Mouse (Mus musculus) thymus, postnatal 0 days (tissue): Measurements from ENCODE around the gene Ttn. TPM values are rescaled to one million over a fixed set of nuclear protein-coding genes. Genes with fewer than 3 reads are reported as not detected.

Experiments
- DNase-seq: peaks from one replicate; pipeline ENCODE4 v3.0.0-alpha.2; 2015; ENCODE audit warnings: low spot score
- polyA plus RNA-seq: library from polyadenylated mRNA; unstranded; fragments of >200 nt; fragmentation: Nextera tagmentation; extraction: Ambion mirVana; gene quantifications from 2 replicates; pipeline ENCODE4 v1.2.1, GENCODE M21; 2015

Gene Ttn
- polyA plus RNA-seq, 1 experiment from 2014 or later: 1.3 TPM

DNA sequence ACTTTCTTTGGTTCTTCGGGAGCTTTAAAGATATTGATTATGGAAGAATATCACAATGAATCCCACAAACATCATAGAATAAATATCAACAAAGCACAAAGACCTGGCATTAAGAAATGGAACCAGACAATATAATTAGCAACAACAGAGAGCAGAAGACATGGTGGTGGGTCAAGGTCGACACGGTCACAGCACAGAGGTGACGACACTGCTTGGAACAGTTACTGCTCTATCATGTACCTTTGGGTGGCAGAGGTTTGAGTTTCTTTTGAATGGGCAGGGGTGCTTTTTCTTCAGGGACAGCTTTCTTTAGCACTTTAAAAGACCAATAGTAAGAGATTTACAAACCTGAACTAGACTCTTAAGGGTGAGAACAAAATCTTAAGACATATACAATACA is 132.3 kb downstream of the Ttn start:
- DNase-seq: no peak

DNA sequence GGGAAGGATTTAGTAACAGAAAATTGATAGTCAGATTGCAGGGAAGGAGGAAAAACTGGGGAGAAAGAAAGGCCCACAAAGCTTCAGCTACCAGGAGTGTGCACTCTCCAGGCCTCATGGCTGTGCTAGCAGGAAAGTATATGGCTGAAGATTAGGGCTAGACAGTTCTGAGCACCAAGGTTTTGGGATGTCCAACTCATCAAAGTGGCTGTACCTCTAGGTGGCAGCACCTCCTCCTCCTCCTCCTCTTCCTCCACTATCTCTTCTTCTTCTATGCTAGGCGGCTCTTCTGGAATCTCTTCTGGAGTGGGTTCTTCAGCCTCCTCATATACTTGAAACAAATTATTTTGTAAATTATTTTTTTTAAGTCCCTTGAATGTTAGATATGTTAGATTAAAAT is 139.2 kb downstream of the Ttn start:
- no peak for DNase-seq

DNA sequence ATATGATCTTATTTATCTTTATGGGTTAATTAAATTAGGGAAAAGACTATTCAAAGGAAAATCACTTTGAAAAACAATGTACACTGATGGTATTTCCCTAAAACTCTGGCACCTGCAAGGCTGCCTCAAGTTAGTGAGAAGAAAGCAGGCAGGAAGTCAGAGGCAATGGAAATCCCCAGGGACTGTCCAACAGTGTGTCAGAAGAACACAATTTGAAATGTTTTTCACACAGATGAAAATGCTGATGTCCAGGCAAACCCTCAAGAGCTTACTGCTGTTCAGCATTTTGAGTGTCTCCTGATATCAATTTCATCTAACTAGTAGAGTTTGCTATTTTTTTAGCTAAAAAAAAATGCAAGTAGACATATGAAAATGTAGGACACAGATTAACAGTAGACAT is 161.9 kb downstream of the Ttn start:
- DNase-seq: no peak

DNA sequence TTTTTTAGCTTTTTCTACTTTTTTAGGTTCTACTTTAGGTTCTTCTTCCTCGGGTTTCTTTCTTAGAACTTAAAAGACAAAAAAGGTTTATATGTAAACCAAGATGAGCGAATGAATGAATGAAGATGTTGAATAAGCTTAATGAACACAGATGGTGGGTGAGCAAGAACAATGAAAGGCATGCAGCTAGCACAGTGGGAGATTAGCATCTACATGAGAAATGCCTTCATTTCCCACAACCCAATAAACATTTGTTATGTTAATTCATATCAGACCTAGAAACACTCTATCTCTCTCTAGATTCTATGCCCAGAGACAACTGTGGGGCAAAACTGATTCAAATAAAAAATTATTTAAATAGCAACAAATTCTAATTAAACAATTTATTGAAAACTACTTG is 164.6 kb downstream of the Ttn start:
- DNase-seq: no peak

DNA sequence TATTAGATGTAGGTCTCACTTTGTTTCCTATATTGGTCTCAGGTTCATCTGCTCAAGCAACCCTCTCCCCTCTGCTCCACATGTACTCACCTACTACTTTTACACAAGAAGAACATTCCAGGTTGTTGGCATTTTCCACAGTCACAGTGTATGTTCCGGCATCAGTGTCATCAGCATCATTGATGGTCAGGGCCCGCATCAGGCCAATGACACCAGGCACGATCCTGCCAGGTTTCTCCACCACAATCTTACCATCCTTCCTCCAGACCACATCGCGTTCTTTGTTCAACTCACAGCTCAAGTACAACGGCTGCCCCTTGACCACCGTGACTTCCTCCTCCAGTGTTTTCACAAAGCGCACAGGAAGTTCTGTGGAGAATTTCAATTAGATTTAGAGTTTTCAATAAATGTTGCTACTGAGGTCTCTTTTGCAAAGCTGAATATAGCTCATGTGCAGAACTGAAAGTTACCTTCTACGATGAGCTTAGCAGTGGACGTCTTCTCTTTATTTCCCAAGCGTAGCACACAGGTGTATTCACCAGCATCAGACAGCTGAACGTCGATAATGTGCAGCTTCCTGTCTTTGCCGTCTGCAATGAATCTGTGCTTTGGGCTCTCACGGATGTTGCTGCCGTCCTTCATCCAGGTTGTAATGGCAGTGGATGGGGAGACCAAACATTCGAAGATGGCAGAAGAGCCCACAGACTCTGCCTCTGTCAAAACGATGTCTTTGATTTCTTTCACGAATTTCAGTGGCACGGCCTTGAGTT is 168.1 kb downstream of the Ttn start:
- no peak for DNase-seq

DNA sequence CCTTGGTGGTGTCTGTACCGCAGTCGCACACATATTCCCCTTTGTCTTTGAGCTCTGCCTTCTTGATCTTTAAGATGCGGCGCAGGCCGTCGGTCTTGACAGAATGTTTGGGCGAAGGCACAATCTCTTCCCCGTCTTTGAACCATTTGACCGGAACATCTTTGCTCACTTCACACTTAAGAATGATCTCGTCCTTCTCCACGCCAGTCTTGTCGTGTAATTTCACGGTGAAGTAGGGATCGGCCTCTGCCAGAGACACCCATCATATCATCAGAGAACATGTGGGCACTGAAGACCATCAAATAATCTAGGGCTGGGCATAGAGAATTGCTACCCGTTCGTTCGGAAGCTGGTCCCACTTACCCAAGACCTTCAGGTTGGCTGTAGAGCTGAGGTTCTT is 171.2 kb downstream of the Ttn start:
- no peak for DNase-seq

DNA sequence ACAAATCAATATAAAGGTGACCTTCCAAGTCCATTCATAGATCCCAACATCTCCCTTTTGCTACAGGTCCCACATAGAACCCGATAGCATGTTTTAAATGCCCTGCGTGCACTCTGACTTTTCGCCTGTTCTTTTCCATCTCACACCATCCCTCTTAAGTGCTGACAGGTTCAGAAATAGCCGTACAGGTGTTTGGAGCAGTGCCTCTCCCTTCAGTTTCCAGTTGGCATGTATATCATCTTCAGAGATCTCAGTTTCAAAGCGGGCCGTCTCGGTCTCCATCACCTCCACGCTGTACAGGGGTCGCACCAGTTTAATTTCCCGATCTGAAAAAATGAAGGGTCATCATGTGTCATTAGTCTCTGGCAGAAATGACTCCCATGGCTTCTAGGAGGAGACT is 174.0 kb downstream of the Ttn start:
- no peak for DNase-seq

DNA sequence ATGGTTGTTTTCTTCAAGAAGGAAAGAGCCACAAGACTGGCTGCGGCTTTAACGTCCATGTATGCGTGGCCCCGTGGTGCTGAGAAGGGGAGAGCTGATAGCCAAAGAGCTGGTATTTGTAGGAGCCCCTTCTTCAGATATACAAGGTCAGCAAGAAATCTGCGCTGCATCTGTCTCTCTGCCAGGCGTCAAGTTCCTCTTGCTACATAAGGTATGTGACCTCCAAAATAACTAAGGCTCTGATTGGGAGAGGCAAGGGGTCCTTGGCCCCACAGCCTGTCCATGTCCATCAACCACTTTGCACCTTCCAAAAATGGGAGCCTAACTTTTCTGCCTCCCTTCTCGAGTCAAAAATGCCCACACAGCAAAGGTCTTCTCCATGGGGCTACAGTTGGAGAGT is 175.1 kb downstream of the Ttn start:
- DNase-seq: no peak

DNA sequence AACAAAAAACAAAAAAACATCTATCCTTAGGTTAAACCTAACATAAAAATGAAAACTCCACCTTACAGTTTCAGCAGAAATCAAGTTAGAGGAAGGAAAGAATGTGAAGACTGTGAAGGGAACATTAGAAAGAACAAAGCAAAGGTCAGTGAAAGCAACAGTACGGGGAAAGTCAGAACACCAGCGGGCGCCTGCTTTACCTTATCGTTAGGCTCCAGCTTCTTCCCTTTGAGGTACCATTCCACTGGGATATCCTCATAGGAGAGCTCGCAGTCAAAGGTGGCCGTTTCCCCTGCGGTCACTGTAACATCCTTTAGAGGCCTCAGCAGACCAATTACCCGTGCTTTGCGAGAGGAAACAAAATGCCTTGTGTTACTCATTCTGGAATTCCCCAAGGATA is 175.5 kb downstream of the Ttn start:
- no peak for DNase-seq

DNA sequence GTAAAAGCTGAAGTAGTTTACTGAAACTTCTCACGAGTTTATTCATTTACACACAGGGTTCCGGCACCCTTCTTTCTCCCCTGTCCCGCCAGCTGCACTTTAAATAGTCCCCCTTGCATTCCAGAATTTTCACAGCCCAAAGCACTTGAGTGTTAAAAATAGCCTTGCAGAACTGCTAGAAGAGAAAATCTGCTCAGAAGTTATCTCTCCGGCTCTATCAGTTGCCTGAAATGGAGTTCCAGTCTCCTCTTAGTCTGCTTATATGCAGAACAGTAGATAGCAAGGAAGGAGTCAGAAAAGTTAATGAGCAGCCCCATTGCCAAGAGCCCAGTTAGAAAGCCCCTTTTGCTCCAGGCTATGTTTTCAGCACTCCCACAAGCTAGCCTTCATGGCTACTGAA is 176.0 kb downstream of the Ttn start:
- no peak for DNase-seq

DNA sequence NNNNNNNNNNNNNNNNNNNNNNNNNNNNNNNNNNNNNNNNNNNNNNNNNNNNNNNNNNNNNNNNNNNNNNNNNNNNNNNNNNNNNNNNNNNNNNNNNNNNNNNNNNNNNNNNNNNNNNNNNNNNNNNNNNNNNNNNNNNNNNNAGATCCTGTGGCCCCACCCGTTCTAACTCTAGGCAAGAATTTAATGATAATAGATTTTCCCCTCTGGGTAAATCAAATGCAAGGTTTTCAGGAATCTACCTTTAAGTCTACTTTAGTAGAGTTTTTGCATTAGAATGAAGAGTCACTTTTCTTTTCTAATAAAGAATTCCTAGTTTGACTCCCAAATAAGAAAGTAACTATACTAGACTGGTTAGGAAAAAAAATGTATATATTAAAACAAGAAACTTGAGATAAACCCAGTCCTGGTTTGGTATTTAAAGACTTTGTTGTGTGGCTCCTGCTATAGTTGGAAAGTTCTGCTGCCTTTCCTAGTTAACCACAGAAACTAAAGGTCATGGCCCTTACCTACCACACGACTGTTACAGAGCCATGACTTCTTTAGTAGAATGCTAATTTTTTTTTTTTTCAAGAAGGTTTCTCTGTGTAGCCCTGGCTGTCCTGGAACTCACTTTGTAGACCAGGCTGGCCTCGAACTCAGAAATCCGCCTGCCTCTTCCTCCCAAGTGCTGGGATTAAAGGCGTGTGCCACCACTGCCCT is 177.0 kb downstream of the Ttn start:
- DNase-seq: no peak

DNA sequence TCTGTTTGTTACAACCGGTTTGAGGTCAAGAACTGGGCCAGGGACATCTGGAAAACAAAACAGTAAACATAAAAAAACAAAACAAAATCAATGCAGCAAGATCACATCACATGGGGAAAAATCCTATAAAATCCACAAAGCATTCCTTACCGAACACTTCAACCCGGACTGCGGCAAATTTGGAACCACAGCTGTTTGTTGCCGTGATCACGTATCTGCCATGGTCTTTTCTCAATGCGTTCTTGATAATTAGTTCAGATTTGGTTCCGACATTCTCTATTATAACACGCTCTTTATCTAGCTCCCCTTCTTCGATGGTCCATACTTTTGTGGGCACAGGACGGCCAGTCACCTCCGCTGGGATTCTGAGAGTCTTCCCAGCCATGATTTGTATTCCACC is 198.2 kb downstream of the Ttn start:
- DNase-seq: no peak

DNA sequence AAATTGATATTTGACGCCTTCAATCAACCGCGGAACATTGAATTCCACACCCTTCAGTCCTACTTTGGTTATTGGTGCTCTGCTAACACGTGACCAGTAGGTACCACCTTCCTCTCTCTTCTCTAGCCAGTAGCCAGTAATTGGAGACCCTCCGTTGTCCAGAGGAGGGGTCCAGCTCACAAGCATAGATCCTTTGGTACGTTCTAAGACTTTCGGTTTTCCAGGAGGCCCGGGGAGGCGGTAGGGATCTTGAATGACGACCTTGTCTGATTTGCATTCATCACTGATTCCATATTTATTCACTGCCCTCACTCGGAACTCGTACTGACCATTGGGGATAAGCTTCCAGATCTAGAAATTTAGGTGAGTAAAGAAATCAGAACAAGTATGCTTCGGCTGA is 201.6 kb downstream of the Ttn start:
- no peak for DNase-seq

DNA sequence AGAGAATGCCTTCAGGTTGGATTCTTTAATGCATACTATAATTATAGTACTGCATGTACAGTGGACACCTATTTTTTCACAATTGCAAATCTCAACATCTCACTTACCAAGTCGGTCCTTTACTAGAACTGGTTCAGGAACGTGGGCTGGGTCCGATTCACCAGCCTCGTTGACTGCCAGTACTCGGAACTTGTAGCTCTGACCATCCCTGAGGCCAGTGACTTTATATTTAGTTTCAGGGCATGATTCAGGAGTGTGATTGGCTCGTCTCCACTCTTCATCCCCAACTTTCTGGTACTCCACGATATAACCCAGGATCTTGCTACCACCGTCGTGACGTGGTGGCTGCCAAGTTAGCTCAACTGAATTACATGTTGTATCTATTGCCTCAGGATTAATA is 212.5 kb downstream of the Ttn start:
- DNase-seq: no peak

DNA sequence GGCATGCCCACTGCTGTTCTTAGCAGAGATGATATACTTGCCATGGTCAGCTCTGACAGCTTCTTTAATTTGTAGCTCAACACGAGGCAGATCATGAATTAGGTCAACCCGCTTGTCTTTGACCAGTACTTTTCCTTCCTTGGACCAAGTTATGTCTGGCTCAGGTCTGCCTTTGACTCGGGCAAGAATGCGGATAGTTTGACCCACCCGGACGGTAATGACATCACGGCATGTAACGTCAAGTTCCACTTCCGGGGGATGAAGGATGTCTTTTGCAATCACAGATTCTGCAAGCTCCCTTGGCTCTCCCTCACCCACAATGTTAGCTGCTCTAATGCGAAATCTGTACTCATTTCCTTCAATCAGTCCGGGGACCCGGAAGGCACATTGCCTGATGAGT is 215.1 kb downstream of the Ttn start:
- DNase-seq: no peak

DNA sequence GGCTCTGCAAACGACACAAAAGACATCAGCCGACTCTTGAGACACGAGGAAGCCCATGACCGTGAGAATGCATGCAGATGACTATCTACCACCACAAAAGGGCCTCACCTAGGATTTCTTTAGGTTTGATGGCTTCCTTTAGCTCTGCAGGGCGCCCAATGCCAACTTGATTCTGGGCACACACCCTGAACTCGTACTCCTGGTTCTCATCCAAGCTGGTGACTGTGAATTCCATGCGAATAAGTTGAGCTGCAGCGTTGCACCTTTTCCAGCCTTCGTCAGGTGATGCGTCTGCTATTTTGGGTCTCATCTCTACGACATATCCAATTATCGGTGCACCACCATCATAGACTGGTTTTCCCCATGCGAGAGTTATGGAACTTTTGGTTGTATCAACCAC is 217.8 kb downstream of the Ttn start:
- no peak for DNase-seq

DNA sequence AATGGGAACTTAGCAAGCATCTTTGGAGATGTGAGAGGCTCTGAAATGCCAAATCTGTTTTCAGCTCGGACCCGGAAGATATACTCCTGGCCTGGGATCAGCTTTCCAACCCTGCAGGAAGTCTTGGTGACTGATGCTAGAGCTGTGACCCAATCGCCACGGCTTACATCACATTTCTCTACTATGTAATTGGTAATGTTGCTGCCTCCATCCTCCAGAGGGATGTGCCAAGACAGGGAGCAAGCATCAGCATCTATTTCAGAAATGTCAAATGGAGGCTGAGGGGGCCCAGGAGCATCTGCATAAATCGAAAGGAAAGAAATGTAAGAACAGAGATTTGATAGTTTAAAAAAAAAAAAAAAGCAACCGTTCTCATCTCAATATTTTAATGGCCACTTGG is 220.2 kb downstream of the Ttn start:
- no peak for DNase-seq

DNA sequence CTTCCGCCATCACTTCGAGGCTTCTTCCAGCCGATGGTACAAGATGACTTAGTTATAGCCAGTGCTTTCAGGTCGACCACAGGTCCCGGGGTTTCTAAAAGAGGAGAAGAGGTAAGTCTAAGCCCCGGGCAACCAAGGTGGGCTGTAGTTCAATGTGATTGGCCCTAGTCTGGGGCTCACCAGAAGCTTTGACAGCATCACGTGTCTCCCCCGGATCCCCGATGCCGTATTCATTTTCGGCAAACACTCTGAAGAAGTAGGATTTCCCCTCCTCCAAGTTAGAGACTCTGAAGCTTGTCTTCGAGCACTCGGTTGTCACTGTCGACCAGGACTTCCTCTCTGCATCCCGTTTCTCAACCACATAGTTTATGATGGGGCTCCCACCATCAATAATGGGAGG is 225.9 kb downstream of the Ttn start:
- no peak for DNase-seq

DNA sequence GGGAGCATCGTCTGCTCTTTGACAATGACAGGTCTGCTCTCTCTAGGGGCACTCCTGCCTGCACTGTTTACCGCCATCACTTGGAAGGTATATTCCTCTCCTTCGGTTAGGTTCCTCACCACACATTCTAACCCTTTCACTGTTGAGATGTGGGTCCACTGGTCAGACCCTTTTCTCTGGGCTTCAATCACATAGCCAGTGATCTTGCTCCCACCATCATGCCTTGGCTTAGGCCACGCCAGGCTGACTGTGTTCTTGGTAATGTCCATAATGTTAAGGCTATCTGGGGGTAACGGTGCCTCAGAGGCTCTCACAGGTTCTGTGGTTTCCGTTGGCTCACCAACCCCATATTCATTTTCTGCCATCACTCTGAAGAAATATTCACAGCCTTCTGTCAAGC is 230.4 kb downstream of the Ttn start:
- no peak for DNase-seq

DNA sequence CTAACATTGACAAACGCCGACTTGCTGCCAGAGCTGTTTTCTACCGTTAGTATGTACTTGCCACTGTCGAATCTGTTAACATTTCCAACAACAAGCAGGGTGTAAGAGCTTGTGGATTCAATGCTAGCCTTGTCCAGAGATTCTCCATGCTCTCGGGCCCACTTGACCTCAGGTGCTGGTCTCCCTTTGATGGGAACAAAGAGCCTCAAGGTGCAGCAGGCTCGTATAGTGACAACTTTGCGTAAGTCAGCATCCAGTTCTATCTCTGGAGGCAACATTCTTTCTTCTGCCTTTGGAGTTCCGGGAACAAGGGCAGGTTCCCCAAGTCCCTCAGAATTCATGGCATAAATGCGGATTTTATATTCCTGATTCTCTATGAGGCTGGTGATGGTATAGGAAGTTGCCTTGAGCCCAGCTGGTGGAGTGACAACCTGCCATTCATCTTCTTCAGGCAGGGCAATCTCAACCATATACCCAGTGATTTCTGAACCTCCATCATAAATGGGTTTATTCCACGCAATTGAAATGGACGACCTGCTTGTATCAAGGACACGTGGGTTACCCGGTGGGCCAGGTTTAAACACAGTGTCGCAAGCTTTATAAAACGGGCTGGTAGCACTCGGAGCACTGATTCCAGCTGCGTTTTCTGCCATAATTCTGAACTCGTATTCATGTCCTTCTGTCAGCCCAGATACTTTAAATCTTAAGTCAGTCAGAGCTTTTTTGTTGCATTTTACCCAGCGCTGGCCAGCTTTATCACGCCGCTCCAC is 232.8 kb downstream of the Ttn start:
- DNase-seq: no peak

DNA sequence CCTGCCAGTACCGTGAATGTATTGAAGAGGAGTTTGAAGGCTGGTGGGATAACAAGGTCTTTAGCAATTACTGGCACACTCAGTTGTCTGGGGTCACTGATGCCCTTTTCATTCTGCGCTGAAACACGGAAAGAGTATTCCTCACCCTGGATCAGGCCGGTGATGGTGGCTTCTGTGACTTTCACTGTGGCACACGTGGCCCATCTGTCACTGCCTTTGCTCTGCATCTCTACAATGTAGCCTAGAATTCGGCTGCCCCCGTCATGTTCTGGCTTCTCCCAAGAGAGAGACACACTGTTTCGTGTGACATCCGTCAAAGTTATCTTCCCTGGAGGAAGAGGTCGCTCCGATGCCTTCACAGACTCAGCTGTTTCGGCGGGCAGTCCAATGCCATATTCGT is 233.7 kb downstream of the Ttn start:
- DNase-seq: no peak

DNA sequence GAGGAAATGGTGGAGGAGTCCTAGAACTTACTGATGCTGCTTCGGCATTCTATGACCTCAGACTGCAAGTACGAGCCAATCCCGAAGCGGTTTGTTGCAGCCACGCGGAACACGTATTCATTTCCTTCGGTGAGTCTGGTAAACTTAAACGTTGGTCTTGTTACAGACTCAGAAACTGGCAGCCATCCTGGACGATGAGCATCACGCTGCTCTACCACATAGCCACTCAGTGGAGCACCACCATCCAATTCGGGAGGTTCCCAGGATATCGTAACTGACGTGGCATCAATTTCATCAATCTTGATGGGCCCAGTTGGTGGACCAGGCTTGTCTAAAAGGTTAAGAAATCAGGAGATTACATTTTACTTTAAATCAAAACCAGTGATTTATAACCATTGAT is 262.7 kb downstream of the Ttn start:
- no peak for DNase-seq

DNA sequence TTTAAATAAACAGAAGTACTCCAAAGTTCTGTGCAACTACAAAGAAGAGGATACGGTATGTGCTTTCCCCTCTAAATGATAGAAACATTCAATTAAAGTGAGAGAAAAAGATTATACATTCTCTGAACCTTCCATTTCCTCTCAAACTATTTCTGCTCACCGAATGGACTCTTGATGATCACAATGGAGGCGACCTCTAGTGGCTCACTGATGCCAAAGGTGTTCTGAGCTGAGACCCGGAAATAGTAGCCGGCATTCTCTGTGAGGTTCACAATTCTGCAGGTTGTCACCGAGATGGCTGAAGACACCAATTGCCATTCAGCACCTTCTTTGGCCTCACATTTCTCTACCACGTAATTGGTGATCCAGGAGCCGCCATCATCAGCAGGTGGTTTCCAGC is 267.4 kb downstream of the Ttn start:
- DNase-seq: peak; percentile 5
